Mouse (Mus musculus) bone marrow macrophage, adult 2 months (primary cell): Measurements from ENCODE around the gene Armh4. TPM values are rescaled to one million over a fixed set of nuclear protein-coding genes. Genes with fewer than 3 reads are reported as not detected.

Experiments used
- H3K27ac ChIP-seq: 2 replicates; pipeline ENCODE4 v1.5.1; 2012; ENCODE audit warnings: low read depth, low read length; ENCODE audit not compliant: insufficient read depth
- H3K4me1 ChIP-seq: 2 replicates; pipeline ENCODE4 v1.6.1; 2012; ENCODE audit warnings: low read length; ENCODE audit not compliant: control insufficient read depth, insufficient read depth
- H3K4me3 ChIP-seq: 2 replicates; pipeline ENCODE4 v1.5.1; 2012; ENCODE audit warnings: mild to moderate bottlenecking, low read length, moderate library complexity; ENCODE audit not compliant: insufficient read depth
- CTCF ChIP-seq: IDR thresholded peaks from 2 replicates; pipeline ENCODE4 v1.5.1; 2012; ENCODE audit warnings: low read depth, mild to moderate bottlenecking, low read length, moderate library complexity
- POLR2A ChIP-seq: IDR thresholded peaks from 2 replicates; pipeline ENCODE4 v1.6.1; 2012; ENCODE audit warnings: mild to moderate bottlenecking, low read depth, low read length, borderline replicate concordance
- polyA plus RNA-seq: library from polyadenylated mRNA; stranded (reverse); fragments of >200 nt; gene quantifications from 2 replicates; pipeline ENCODE4 v1.2.4, GENCODE M21; 2012; ENCODE audit not compliant: missing spikeins, insufficient read depth, insufficient read length

Armh4 gene
- polyA plus RNA-seq, 1 experiment, result not detected

DNA sequence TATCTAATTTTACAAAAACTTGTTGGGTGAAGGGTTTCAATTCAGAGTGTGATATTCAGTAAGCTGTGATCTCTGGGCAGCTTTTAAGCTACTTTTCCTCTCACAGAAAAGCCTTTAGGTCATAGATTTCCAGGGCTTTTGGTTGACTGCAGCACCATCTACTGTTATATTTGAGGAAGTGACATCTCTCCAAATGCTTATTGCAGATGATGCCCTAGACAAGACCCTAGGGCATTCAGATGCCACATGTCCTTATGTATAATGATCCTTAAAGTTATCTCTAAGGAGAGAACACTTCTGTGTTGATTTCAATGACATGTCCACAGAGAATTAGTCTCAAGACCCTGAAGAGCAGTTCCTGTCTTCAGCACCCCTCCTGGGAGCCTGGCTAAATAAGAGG lies 49.2 kb downstream of the Armh4 start:
- no peak for TF ChIP-seq CTCF
- no peak for TF ChIP-seq POLR2A
- Histone ChIP-seq H3K4me1 (no peaks in the 10 kb centered on the region), H3K4me3 (no peak overlapping the region), H3K27ac (no peak overlapping the region)

DNA sequence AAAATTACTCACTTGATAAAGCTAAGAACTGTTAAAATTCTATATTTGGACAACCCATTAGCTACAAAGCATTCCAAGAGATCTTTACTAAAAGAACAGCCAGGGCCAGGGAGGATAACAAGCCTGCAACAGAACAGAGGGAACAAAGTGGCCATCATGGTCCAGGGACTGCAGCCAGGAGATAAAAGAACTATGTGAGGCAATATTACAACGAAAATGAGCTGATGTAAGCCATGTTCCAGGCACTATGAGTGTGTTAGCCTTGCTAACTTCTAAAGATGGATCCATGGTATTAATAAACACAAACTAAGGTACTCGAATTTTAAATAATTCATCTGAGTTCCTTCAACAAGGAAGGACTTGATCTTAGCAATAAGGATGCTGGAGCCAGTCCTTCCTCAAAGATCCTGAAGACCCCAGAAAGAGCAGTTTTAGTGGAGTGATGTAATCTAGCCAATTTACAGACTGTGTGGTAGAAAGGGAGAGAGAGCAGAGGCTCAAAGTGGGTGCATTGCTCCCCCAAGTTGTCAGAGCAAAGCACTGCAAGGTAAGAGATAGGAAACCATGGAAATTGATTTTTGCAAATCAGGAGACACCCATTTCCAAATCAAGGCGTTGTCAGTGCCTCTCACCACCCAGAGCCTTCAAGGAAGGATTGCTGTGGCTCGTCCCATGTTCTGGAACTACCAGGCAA lies 59.7 kb downstream of the Armh4 start:
- TF ChIP-seq CTCF (no peak), POLR2A (no peak)
- H3K4me3 ChIP-seq, result no peak overlapping the region
- H3K4me1 ChIP-seq, result no peaks in the 10 kb centered on the region
- no peak overlapping the region for H3K27ac ChIP-seq

DNA sequence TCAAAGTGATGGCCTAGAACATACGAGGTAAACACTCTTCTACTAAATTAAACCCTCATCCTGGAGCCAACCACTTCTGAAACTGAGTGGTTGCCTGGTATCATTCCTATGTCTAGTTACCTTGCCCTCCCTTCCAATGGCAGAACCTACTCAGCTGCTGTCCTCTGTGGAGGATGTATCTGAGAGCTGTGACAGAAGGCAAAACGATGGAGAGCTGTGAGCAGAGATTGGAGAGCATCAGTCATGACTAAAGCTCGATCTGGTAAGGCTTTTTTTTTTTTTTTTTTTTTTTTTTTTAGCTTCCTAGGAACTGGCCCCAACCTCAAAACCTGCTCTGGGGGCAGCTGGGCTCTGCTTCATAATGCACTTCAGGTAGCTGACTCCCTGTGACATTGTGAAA lies 60.4 kb downstream of the Armh4 start:
- H3K4me1 ChIP-seq, result no peaks in the 10 kb centered on the region
- H3K27ac ChIP-seq, result no peak overlapping the region
- TF ChIP-seq CTCF, result no peak
- TF ChIP-seq POLR2A, result no peak
- no peak overlapping the region for H3K4me3 ChIP-seq

DNA sequence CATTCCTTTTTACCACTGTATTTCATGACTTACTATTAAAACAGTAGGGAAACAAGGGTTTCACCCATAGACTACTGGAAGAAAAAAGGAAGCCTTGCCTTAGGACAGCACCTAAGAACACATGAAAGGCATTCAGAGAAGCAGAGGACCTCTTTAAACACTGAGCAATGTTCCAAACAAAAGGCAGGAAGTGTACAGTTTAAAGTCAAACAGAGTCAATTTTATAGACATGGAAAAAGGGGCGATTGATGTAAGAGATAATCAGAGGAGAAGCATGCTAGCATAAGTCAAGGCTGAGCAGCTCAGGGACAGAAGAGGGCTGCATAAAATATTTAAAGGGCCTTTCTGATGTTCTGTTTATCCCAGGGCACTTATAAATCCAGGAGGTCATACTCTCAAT lies 61.9 kb downstream of the Armh4 start:
- H3K4me3 ChIP-seq, result no peak overlapping the region
- TF ChIP-seq CTCF, result no peak
- TF ChIP-seq POLR2A, result no peak
- H3K27ac ChIP-seq, result no peak overlapping the region
- H3K4me1 ChIP-seq, result no peaks in the 10 kb centered on the region

DNA sequence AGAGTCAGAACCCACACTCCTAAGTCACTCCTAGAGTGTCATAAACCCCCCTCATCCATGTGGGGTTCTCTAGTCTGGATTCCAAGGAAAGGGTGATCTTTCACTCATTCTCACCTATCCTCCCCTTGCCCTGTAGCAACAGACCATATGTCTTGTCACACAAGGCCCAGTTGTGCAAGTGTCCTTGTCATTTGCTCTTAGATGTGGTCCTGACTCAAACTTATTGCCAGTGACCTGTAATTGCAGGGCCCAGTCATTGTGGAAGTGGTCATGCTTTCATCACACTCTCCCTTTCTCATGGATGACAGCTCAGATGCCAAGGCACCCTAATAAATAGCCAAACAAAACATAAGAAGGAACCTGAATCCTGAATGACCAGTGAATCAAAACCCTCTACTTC lies 63.5 kb downstream of the Armh4 start:
- Histone ChIP-seq H3K4me1 (no peaks in the 10 kb centered on the region), H3K4me3 (no peak overlapping the region), H3K27ac (no peak overlapping the region)
- TF ChIP-seq POLR2A (no peak), CTCF (no peak)

DNA sequence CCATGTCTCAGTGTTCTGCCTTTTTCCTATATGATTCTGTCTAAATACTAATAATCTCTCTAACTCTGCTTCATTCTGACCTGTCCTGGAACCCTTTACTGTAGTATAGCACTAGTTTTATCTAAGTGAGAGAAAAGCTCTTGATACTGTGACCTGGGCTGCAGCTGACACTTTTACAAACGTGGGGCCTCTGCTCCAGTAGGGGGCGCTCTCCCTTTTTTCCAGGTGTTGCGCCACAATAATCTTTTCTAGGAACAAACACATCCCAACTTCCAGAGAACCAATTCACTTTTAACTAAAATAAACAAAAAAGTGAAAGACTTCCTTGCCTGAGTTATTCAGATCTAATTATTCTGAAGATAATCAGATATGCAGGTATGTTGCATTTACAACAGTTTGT lies 72.2 kb downstream of the Armh4 start:
- TF ChIP-seq POLR2A (no peak), CTCF (no peak)
- H3K27ac ChIP-seq, result no peak overlapping the region
- H3K4me1 ChIP-seq, result no peaks in the 10 kb centered on the region
- no peak overlapping the region for H3K4me3 ChIP-seq

DNA sequence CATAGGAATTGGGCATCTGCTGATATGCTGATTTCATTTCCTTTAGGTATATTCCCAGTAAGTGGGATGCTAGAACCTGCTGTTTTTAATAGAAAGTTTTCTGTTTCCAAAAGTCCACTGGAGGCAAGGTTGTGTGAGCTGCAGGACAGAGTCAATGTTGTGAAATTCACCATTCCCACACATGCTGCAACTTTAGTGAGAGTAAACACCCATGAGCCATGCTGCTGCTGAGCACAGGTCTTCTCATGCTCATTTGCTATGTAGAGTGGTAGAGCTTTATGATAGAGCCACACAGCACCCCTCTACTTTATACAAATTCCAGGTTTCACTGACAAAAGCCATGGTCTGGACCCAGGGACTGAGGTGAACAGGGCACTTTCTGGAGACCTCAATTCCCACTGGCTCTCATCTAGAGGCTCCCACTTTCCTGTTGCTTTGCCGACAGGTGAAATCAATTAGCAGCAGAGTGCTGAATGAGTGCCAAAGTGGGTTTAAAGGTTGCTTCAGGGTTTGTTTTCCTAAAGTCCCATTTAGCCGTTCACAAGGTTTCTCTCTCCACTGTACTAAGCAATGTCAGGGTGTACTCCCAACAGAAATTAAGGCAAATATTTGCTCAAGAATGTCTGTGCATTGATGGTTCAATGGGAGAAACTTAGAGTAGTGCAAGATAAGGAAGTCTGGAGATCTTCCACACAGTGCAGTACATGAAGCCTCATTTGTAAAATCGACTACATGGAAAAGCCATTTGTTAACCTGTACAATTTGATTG lies 79.6 kb downstream of the Armh4 start:
- no peak overlapping the region for H3K4me3 ChIP-seq
- H3K27ac ChIP-seq, result no peak overlapping the region
- no peaks in the 10 kb centered on the region for H3K4me1 ChIP-seq
- no peak for TF ChIP-seq POLR2A

DNA sequence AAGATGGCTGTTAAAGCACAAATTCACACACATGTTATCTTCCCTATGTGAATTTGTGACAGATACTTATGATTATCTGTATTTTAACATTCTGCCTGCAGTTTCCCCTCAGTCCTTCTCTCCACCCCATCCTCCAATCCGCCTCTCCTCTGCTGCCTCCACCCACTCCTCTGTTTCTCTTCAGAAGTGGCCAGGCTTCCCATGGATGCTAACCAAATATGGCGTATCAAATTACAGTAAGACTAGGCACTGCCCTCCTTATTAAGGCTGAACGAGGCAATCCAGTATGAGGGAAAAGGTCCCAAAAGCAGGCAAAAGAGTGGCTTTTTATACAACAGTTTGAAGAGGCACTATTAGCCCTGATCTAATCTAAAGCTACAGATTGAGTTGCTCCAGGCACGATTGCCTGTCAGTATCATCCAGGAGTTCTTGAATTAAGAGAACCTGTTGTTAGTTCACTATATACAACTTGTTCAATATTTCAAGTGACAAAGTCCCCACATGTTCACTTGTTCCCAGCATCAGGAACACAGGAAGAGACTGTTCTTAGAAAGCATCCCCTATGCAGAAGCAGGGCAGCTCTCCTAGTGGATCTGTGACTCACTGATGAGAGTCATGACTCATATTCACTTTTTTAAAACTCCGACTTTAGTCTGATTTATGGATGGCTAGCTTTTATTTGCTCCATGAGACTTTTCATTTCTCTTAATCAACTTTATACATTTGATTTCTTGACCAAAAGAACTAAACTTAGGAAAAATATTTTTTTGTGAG lies 103.5 kb downstream of the Armh4 start:
- Histone ChIP-seq H3K4me1 (no peaks in the 10 kb centered on the region), H3K27ac (no peak overlapping the region), H3K4me3 (no peak overlapping the region)
- no peak for TF ChIP-seq POLR2A

DNA sequence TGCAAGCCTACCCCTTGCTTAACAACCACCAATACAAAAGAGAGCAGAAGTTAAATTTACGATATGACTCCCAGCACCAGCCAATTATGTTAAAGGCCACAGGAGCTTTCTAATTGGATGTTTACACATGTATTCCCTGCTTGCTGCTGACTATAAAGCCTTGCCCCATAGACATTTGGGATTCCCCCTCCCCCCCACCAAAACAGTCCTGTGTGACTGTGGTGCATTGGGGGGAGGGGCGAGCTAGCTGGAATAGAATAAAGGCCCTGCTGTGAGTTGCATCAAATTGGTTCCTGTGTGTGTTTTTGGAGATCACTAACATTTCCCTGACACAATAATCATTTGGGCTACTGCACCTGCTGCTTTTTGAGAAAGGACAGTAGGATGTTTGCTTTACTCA lies 106.6 kb downstream of the Armh4 start:
- Histone ChIP-seq H3K4me3 (no peak overlapping the region), H3K4me1 (no peaks in the 10 kb centered on the region), H3K27ac (no peak overlapping the region)
- TF ChIP-seq POLR2A, result no peak
- TF ChIP-seq CTCF, result no peak

DNA sequence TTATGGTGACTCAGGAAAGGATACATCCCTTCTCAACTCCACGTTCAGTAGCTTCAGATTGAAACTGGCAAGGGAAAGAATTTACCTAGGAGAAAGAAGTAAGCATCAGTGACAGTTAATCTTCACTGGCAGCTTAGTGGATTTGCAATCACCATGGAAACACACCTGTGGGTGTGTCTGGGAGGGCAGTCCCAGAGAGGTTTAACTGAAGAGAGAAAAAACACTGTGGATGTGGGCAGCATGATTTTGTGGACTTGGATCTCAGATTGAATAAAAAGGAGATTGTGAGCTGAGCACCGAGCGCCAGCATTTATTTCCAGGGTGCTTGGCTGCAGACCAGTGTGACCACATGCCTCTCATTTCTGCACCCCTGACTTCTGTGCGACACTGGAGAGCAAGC lies 122.7 kb downstream of the Armh4 start:
- H3K4me3 ChIP-seq, result no peak overlapping the region
- no peak for TF ChIP-seq CTCF
- TF ChIP-seq POLR2A, result no peak

More for the DNA sequence above, 122.7 kb downstream of the Armh4 start:
- no peak overlapping the region for H3K27ac ChIP-seq
- H3K4me1 ChIP-seq, result no peaks in the 10 kb centered on the region
